Mouse (Mus musculus) mouse embryonic stem cell (cell line): ENCODE results near the gene Ctsd.
"Not testable (repeated sequence)": the region's sequence is repeated elsewhere in the genome, so short reads cannot be mapped to it uniquely, and the experiment has no call there.

Experiments
- in situ Hi-C, 2 experiments: fragments of 300-500 bp; cut with MboI; formaldehyde crosslinking; loops; 1 replicate in 1 of 2; 3 replicates in 1 of 2; pipeline ENCODE4 v1.14.3; 2019 to 2020; ENCODE audit warnings: low sequenced_read_pairs in 2 of 2, low pct_unique_long_range_greater_than_20kb in 1 of 2, mixed read lengths in 1 of 2; ENCODE audit not compliant: unreplicated experiment in 1 of 2

Gene Ctsd

GRCm38 (mm10) chr7:142405134-142405533 lies 17.3 kb upstream of the Ctsd start:
- in situ Hi-C loops, result not testable (repeated sequence)

GRCm38 (mm10) chr7:142403591-142403990 lies 15.8 kb upstream of the Ctsd start:
- in situ Hi-C loops, result no loop called here

- in situ Hi-C loops, result no loop called here
Observed at GRCm38 (mm10) chr7:142400750-142401142, 12.9 kb upstream of the Ctsd start.

- in situ Hi-C loops, result no loop called here
Observed at GRCm38 (mm10) chr7:142400112-142400749, 12.4 kb upstream of the Ctsd start.

GRCm38 (mm10) chr7:142399250-142399649 lies 11.4 kb upstream of the Ctsd start:
- in situ Hi-C loops, result no loop called here

GRCm38 (mm10) chr7:142398052-142398451 lies 10.2 kb upstream of the Ctsd start:
- in situ Hi-C loops, result no loop called here

GRCm38 (mm10) chr7:142396611-142397010 lies 8.8 kb upstream of the Ctsd start:
- in situ Hi-C loops, result no loop called here

- in situ Hi-C loops, result no loop called here
Observed at GRCm38 (mm10) chr7:142395472-142395871, 7.6 kb upstream of the Ctsd start.

- in situ Hi-C loops, result no loop called here
Observed at GRCm38 (mm10) chr7:142394261-142395190, 6.7 kb upstream of the Ctsd start.

GRCm38 (mm10) chr7:142393191-142393590 lies 5.4 kb upstream of the Ctsd start:
- in situ Hi-C loops, result no loop called here

GRCm38 (mm10) chr7:142391609-142392008 lies 3.8 kb upstream of the Ctsd start:
- in situ Hi-C loops, result no loop called here

- in situ Hi-C loops, result no loop called here
Observed at GRCm38 (mm10) chr7:142391108-142391507, 3.3 kb upstream of the Ctsd start.

- in situ Hi-C loops, result no loop called here
Observed at GRCm38 (mm10) chr7:142389961-142390650, 2.3 kb upstream of the Ctsd start.

- in situ Hi-C loops, result no loop called here
Observed at GRCm38 (mm10) chr7:142388740-142389139, 902 bp upstream of the Ctsd start.

- in situ Hi-C loops, result no loop called here
Observed at GRCm38 (mm10) chr7:142388198-142388597, 360 bp upstream of the Ctsd start.

GRCm38 (mm10) chr7:142386621-142387201 lies 1.1 kb downstream of the Ctsd start:
- in situ Hi-C loops, result no loop called here

GRCm38 (mm10) chr7:142385742-142386403 lies 2.0 kb downstream of the Ctsd start:
- in situ Hi-C loops, result no loop called here

GRCm38 (mm10) chr7:142384306-142384705 lies 3.5 kb downstream of the Ctsd start:
- in situ Hi-C loops, result no loop called here
